Mouse (Mus musculus): ENCODE data around the gene Akt1. TPM values are rescaled to one million over a fixed set of nuclear protein-coding genes. Genes with fewer than 3 reads are reported as not detected.

Akt1 gene
- polyA plus RNA-seq, 1 experiment: 70.4 TPM

DNA sequence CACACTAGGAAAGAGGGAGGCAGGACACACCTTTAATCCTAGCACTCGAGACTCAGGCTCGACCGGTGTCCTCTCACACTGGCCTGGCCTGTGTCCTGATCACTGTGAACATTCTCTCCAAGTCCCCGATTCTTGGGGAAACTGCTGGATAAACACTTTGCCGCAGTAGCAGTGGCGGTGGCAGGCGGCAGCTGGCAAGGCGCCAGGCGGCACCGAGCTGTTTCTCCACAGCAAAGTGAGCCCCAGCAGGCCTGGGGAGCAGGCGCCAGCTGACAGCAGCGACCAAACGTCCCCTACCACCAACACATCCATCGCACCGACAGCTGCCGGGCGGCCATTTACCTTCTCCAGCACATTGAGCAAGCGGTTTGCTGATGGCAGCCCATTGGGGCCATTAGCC is 9.2 kb downstream of the Akt1 start:
- Histone ChIP-seq H3K4me1 (ENCODE audit: control insufficient read depth, insufficient read depth, low read length) (no peaks in the 10 kb centered on the region), H3K27ac (ENCODE audit: insufficient read depth, low read length) (no peak overlapping the region)

GRCm38 (mm10) chr12:112664656-112665055 is 10.0 kb downstream of the Akt1 start:
- Histone ChIP-seq H3K27me3 (ENCODE audit: control insufficient read depth, insufficient read depth, low read length, poor library complexity, severe bottlenecking) (no peaks in the 10 kb centered on the region), H3K36me3 (ENCODE audit: control insufficient read depth, insufficient read depth, low read length, poor library complexity, severe bottlenecking) (no peaks in the 10 kb centered on the region; the same call in 1 of the 2 replicates), H3K9me3 (replicated peaks; ENCODE audit: control insufficient read depth, insufficient read depth, low read length, poor library complexity, severe bottlenecking) (no peaks in the 10 kb centered on the region), H3K27ac (ENCODE audit: insufficient read depth, low read length) (no peak overlapping the region), H3K4me1 (ENCODE audit: control insufficient read depth, insufficient read depth, low read length) (no peaks in the 10 kb centered on the region), H3K4me3 (ENCODE audit: low read depth, low read length) (no peak overlapping the region), H3K9ac (ENCODE audit: low read depth, poor library complexity, severe bottlenecking) (no peak overlapping the region)
- no peak for TF ChIP-seq POLR2A (IDR thresholded peaks at IDR 0.05; ENCODE audit: insufficient read depth, low read length)
- TF ChIP-seq CTCF (IDR thresholded peaks at IDR 0.05; ENCODE audit: low read depth, low read length): no peak
- no peak for TF ChIP-seq EP300 (IDR thresholded peaks at IDR 0.05; ENCODE audit: insufficient read depth, low read depth, low read length)

More for the DNA sequence above, 9.2 kb downstream of the Akt1 start:
- no peaks in the 10 kb centered on the region for H3K9me3 ChIP-seq (replicated peaks; ENCODE audit: control insufficient read depth, insufficient read depth, low read length, poor library complexity, severe bottlenecking)
- TF ChIP-seq POLR2A (IDR thresholded peaks at IDR 0.05; ENCODE audit: insufficient read depth, low read length) (no peak), CTCF (IDR thresholded peaks at IDR 0.05; ENCODE audit: low read depth, low read length) (no peak), EP300 (IDR thresholded peaks at IDR 0.05; ENCODE audit: insufficient read depth, low read depth, low read length) (no peak)
- no peak overlapping the region for H3K4me3 ChIP-seq (ENCODE audit: low read depth, low read length)
- no peak overlapping the region for H3K9ac ChIP-seq (ENCODE audit: low read depth, poor library complexity, severe bottlenecking)
- no peaks in the 10 kb centered on the region for H3K27me3 ChIP-seq (ENCODE audit: control insufficient read depth, insufficient read depth, low read length, poor library complexity, severe bottlenecking)
- no peaks in the 10 kb centered on the region; the same call in 1 of the 2 replicates for H3K36me3 ChIP-seq (ENCODE audit: control insufficient read depth, insufficient read depth, low read length, poor library complexity, severe bottlenecking)

DNA sequence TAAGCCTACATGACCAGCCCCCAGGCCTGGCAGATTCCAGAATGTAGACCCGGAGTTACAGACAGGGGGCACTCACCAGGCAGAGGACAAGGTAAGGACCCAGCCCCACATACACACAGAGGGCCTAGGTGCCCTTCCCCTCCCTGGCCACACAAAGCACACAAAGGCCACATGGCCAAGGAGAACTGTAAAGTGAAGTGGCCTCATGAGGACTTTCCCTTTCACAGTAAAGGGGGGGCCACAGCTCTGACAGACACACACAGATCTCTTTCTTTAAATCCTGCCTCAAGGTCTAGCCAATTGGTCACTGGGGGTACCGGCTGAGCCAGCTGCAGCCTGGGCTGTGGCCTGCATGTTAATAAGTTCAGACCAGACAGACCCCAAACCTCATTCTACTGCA is 10.6 kb downstream of the Akt1 start:
- Histone ChIP-seq H3K27me3 (ENCODE audit: control insufficient read depth, insufficient read depth, low read length, poor library complexity, severe bottlenecking) (no peaks in the 10 kb centered on the region), H3K4me1 (ENCODE audit: control insufficient read depth, insufficient read depth, low read length) (no peaks in the 10 kb centered on the region), H3K36me3 (ENCODE audit: control insufficient read depth, insufficient read depth, low read length, poor library complexity, severe bottlenecking) (no peaks in the 10 kb centered on the region; the same call in 1 of the 2 replicates), H3K9ac (ENCODE audit: low read depth, poor library complexity, severe bottlenecking) (no peak overlapping the region), H3K9me3 (replicated peaks; ENCODE audit: control insufficient read depth, insufficient read depth, low read length, poor library complexity, severe bottlenecking) (no peaks in the 10 kb centered on the region), H3K4me3 (ENCODE audit: low read depth, low read length) (no peak overlapping the region), H3K27ac (ENCODE audit: insufficient read depth, low read length) (no peak overlapping the region)
- TF ChIP-seq EP300 (IDR thresholded peaks at IDR 0.05; ENCODE audit: insufficient read depth, low read depth, low read length) (no peak), POLR2A (IDR thresholded peaks at IDR 0.05; ENCODE audit: insufficient read depth, low read length) (no peak), CTCF (IDR thresholded peaks at IDR 0.05; ENCODE audit: low read depth, low read length) (no peak)

GRCm38 (mm10) chr12:112663716-112664115 is 11.0 kb downstream of the Akt1 start:
- H3K4me1 ChIP-seq (ENCODE audit: control insufficient read depth, insufficient read depth, low read length): no peaks in the 10 kb centered on the region

GRCm38 (mm10) chr12:112663303-112663702 is 11.4 kb downstream of the Akt1 start:
- Histone ChIP-seq H3K4me3 (ENCODE audit: low read depth, low read length) (no peak overlapping the region), H3K9ac (ENCODE audit: low read depth, poor library complexity, severe bottlenecking) (no peak overlapping the region), H3K4me1 (ENCODE audit: control insufficient read depth, insufficient read depth, low read length) (no peaks in the 10 kb centered on the region), H3K27me3 (ENCODE audit: control insufficient read depth, insufficient read depth, low read length, poor library complexity, severe bottlenecking) (no peaks in the 10 kb centered on the region), H3K9me3 (replicated peaks; ENCODE audit: control insufficient read depth, insufficient read depth, low read length, poor library complexity, severe bottlenecking) (no peaks in the 10 kb centered on the region), H3K27ac (ENCODE audit: insufficient read depth, low read length) (no peak overlapping the region), H3K36me3 (ENCODE audit: control insufficient read depth, insufficient read depth, low read length, poor library complexity, severe bottlenecking) (peaks cover 4% of the 10 kb centered on the region; the same call in 1 of the 2 replicates)
- TF ChIP-seq CTCF (IDR thresholded peaks at IDR 0.05; ENCODE audit: low read depth, low read length) (no peak), POLR2A (IDR thresholded peaks at IDR 0.05; ENCODE audit: insufficient read depth, low read length) (no peak), EP300 (IDR thresholded peaks at IDR 0.05; ENCODE audit: insufficient read depth, low read depth, low read length) (no peak)

More at GRCm38 (mm10) chr12:112663716-112664115, 11.0 kb downstream of the Akt1 start:
- TF ChIP-seq POLR2A (IDR thresholded peaks at IDR 0.05; ENCODE audit: insufficient read depth, low read length): no peak
- no peak for TF ChIP-seq CTCF (IDR thresholded peaks at IDR 0.05; ENCODE audit: low read depth, low read length)
- peaks cover 2% of the 10 kb centered on the region; the same call in 1 of the 2 replicates for H3K36me3 ChIP-seq (ENCODE audit: control insufficient read depth, insufficient read depth, low read length, poor library complexity, severe bottlenecking)
- H3K9me3 ChIP-seq (replicated peaks; ENCODE audit: control insufficient read depth, insufficient read depth, low read length, poor library complexity, severe bottlenecking): no peaks in the 10 kb centered on the region
- H3K27me3 ChIP-seq (ENCODE audit: control insufficient read depth, insufficient read depth, low read length, poor library complexity, severe bottlenecking): no peaks in the 10 kb centered on the region
- no peak overlapping the region for H3K4me3 ChIP-seq (ENCODE audit: low read depth, low read length)
- no peak overlapping the region for H3K27ac ChIP-seq (ENCODE audit: insufficient read depth, low read length)
- H3K9ac ChIP-seq (ENCODE audit: low read depth, poor library complexity, severe bottlenecking): no peak overlapping the region

DNA sequence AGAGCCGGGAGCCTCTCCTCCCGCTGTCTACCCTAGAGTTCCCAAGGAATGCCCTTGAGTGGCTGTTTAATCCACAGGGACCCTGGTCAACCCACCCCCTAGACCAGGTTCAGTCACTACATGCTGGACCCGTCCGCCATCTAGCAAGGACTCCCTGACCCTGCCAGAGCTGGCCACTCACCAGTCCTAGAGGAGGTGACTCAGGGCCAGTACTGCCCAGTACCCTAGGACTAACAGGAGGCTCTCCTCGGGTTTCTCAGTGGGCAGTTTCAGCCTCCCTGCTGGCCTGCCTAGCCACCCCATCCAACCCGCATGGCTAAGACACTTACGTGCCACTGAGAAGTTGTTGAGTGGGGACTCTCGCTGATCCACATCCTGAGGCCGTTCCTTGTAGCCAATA is 12.8 kb downstream of the Akt1 start:
- no peak overlapping the region for H3K27ac ChIP-seq (ENCODE audit: insufficient read depth, low read length)
- no peaks in the 10 kb centered on the region for H3K4me1 ChIP-seq (ENCODE audit: control insufficient read depth, insufficient read depth, low read length)
- TF ChIP-seq POLR2A (IDR thresholded peaks at IDR 0.05; ENCODE audit: insufficient read depth, low read length): no peak
- peaks cover 9% of the 10 kb centered on the region; the same call in 1 of the 2 replicates for H3K36me3 ChIP-seq (ENCODE audit: control insufficient read depth, insufficient read depth, low read length, poor library complexity, severe bottlenecking)
- H3K9ac ChIP-seq (ENCODE audit: low read depth, poor library complexity, severe bottlenecking): no peak overlapping the region
- no peaks in the 10 kb centered on the region for H3K9me3 ChIP-seq (replicated peaks; ENCODE audit: control insufficient read depth, insufficient read depth, low read length, poor library complexity, severe bottlenecking)
- no peaks in the 10 kb centered on the region for H3K27me3 ChIP-seq (ENCODE audit: control insufficient read depth, insufficient read depth, low read length, poor library complexity, severe bottlenecking)
- H3K4me3 ChIP-seq (ENCODE audit: low read depth, low read length): no peak overlapping the region

All from ES-Bruce4 (cell line).